ENCODE assay signal across 14 mouse cellular contexts in genomic region chr5:102997907-102998306, GRCm38 (mm10).
"Had no signal": no experiment of that assay in that cellular context is flagged by ENCODE, and none has a peak within 500 bp of the region (broad histone marks: within the 10 kb centered on the region; RNA-seq: fewer than 3 reads in every experiment).

No protein-coding gene starts in this region.

- DNase-seq: gastrocnemius, adult 2 months; gastrocnemius, postnatal 10 days; gastrocnemius, postnatal 36 days; heart, adult 11 months; heart, adult 2 months; heart, postnatal 14 days; heart, postnatal 36 days; kidney, adult 11 months; kidney, adult 2 months; kidney, adult 9 months; kidney, postnatal 14 days; kidney, postnatal 36 days; left cerebral cortex, postnatal 4 days; lung, adult 18-20 months had no signal
